Mouse (Mus musculus): ENCODE data around the gene Arhgap31. TPM values are rescaled to one million over a fixed set of nuclear protein-coding genes. Genes with fewer than 3 reads are reported as not detected.
A peak's percentile ranks its signal among the peaks of the same experiment; 100 is the strongest.

Arhgap31 gene
- polyA plus RNA-seq, 2 experiments, result 0.88 to 1.4 TPM

DNA sequence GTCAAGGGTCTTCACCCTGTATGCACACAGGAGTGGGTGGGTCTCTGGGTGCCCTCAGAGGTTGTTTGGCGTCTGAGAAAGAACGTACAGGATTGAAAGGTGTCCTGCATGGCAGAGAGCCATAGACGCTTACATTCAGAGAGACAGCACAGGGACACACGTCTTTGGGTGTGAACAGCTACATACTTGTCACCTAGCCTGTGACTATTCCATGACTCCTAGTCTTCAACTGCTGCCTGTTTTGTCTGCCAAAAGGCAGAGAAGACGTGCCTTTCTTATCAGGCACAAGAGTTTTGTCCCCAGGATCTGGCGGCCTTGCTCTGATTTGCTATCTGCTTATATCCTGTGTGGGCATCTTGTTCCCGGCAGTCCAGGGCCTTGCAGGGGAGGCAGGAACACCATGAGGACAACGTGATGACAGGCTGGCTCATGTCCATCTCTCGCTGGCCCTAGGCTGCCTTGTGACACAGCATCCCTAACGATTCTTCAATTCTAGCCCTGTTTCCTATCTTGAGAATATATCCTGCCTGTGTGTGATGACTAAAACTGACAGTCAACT is 87.2 kb downstream of the Arhgap31 start:
- 52% methylated on average over 10 of the region's 10 CpGs for WGBS (ENCODE audit: insufficient replicate concordance)
- Histone ChIP-seq H3K9me3 (ENCODE audit: control insufficient read depth, low read length) (no peaks in the 10 kb centered on the region), H3K4me1 (replicated peaks; ENCODE audit: control insufficient read depth in 2 of 2, insufficient read depth in 2 of 2, low read length in 1 of 2) (no peaks in the 10 kb centered on the region), H3K27ac (no peak overlapping the region), H3K4me2 (ENCODE audit: low read depth) (no peak overlapping the region), H3K4me3 (ENCODE audit: insufficient read depth in 1 of 2, low read depth in 2 of 2, low read length in 2 of 2) (no peak overlapping the region), H3K9ac (replicated peaks) (no peak overlapping the region), H3K36me3 (replicated peaks; ENCODE audit: control insufficient read depth, insufficient read depth, low read depth) (no peaks in the 10 kb centered on the region), H3K27me3 (ENCODE audit: control insufficient read depth, insufficient read depth, low read length) (no peaks in the 10 kb centered on the region)
- ATAC-seq (ENCODE audit: insufficient read depth) (no peak), DNase-seq (ENCODE audit: low read depth in 3 of 3, low spot score in 3 of 3) (no peak)
- TF ChIP-seq EP300 (IDR thresholded peaks at IDR 0.05; ENCODE audit: low read depth), result no peak

DNA sequence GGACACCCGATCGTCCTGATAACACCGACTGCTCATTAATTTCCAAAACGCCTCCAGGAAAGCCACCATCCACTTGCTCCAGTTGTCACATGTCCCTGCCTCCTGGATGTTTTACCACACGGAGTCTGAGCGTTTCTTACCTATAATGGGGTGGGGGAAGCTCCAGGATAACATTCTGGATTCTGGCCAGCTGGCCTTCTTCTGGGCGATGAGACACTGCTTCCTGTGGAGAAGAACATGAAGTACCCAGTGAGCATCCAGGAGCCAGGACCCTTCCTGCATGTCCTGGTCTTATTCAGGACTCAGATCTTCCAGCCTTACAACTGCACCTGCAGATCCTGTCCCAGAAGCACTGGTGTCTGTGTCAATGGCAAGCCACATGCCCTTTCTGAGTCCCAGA is 87.7 kb downstream of the Arhgap31 start:
- no peaks in the 10 kb centered on the region for H3K9me3 ChIP-seq (ENCODE audit: control insufficient read depth, low read length)
- no peaks in the 10 kb centered on the region for H3K36me3 ChIP-seq (replicated peaks; ENCODE audit: control insufficient read depth, insufficient read depth, low read depth)
- ATAC-seq (ENCODE audit: insufficient read depth) (no peak), DNase-seq (ENCODE audit: low read depth in 3 of 3, low spot score in 3 of 3) (no peak)
- no peak overlapping the region for H3K27ac ChIP-seq
- H3K4me1 ChIP-seq (replicated peaks; ENCODE audit: control insufficient read depth in 2 of 2, insufficient read depth in 2 of 2, low read length in 1 of 2), result no peaks in the 10 kb centered on the region
- no peak overlapping the region for H3K4me3 ChIP-seq (ENCODE audit: insufficient read depth in 1 of 2, low read depth in 2 of 2, low read length in 2 of 2)
- TF ChIP-seq CTCF (IDR thresholded peaks at IDR 0.05; ENCODE audit: low read depth) (no peak), EP300 (IDR thresholded peaks at IDR 0.05; ENCODE audit: low read depth) (no peak)
- WGBS (ENCODE audit: insufficient replicate concordance), result 68% methylated on average over 7 of the region's 7 CpGs
- H3K4me2 ChIP-seq (ENCODE audit: low read depth), result no peak overlapping the region
- no peak overlapping the region for H3K9ac ChIP-seq (replicated peaks)
- no peaks in the 10 kb centered on the region for H3K27me3 ChIP-seq (ENCODE audit: control insufficient read depth, insufficient read depth, low read length)

DNA sequence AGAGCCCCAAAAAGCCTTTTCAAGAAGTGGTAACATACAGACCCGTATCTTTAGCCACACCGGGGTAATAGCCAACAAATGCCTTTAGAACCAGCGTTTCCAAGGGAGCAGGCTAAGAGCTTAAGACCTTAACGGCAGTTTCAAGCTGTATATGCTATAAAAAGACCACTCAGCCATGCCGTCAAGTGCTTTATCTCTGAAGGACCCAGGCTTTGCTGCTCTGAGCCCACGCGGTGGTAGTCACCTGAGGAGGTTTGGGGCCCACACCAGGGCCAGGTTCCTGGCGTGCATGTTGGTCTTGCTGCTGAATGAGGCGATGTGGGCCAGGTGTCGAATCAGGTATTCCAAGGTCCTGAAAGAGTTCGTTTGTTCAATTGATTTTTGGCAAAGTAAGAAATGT is 88.8 kb downstream of the Arhgap31 start:
- no peak overlapping the region for H3K9ac ChIP-seq (replicated peaks)
- TF ChIP-seq CTCF (IDR thresholded peaks at IDR 0.05; ENCODE audit: low read depth), result no peak
- no peak for TF ChIP-seq EP300 (IDR thresholded peaks at IDR 0.05; ENCODE audit: low read depth)
- H3K36me3 ChIP-seq (replicated peaks; ENCODE audit: control insufficient read depth, insufficient read depth, low read depth), result no peaks in the 10 kb centered on the region
- no peaks in the 10 kb centered on the region for H3K9me3 ChIP-seq (ENCODE audit: control insufficient read depth, low read length)
- no peak for ATAC-seq (ENCODE audit: insufficient read depth)
- H3K27ac ChIP-seq, result no peak overlapping the region
- DNase-seq (ENCODE audit: low read depth in 3 of 3, low spot score in 3 of 3), result no peak
- WGBS (ENCODE audit: insufficient replicate concordance), result 68% methylated on average over 11 of the region's 11 CpGs
- H3K4me2 ChIP-seq (ENCODE audit: low read depth), result no peak overlapping the region
- H3K4me1 ChIP-seq (replicated peaks; ENCODE audit: control insufficient read depth in 2 of 2, insufficient read depth in 2 of 2, low read length in 1 of 2), result no peaks in the 10 kb centered on the region
- H3K27me3 ChIP-seq (ENCODE audit: control insufficient read depth, insufficient read depth, low read length), result no peaks in the 10 kb centered on the region
- H3K4me3 ChIP-seq (ENCODE audit: insufficient read depth in 1 of 2, low read depth in 2 of 2, low read length in 2 of 2), result no peak overlapping the region

DNA sequence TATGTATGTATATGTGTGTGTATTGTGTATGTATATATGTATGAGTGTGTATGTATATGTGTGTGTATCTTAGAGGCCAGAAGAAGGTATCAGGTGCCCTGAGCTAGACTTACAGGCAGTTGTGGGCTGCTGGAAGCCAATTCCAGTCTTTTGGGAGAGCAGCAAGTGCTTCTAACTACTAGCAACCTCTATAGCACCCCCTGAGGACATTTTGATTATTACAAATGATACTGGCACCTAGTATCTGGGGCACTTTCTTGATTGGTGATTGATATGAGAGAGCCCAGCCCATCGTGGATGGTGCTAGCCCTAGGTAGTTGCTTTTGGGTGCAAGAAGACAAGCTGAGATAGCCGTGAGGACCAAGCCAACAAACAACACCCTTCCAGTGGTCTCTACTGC is 90.8 kb downstream of the Arhgap31 start:
- H3K4me3 ChIP-seq (ENCODE audit: insufficient read depth in 1 of 2, low read depth in 2 of 2, low read length in 2 of 2), result no peak overlapping the region
- no peaks in the 10 kb centered on the region for H3K36me3 ChIP-seq (replicated peaks; ENCODE audit: control insufficient read depth, insufficient read depth, low read depth)
- WGBS (ENCODE audit: insufficient replicate concordance), result 48% methylated on average over 2 of the region's 2 CpGs
- H3K27ac ChIP-seq, result no peak overlapping the region
- no peak overlapping the region for H3K9ac ChIP-seq (replicated peaks)
- H3K9me3 ChIP-seq (ENCODE audit: control insufficient read depth, low read length), result no peaks in the 10 kb centered on the region
- no peak overlapping the region for H3K4me2 ChIP-seq (ENCODE audit: low read depth)
- DNase-seq (ENCODE audit: low read depth in 3 of 3, low spot score in 3 of 3), result no peak
- no peak for TF ChIP-seq EP300 (IDR thresholded peaks at IDR 0.05; ENCODE audit: low read depth)
- 0 out of 2 replicates have a peak, but pooled peaks have one; percentile 16 for TF ChIP-seq CTCF (IDR thresholded peaks at IDR 0.05; ENCODE audit: low read depth)
- no peak for ATAC-seq (ENCODE audit: insufficient read depth)
- H3K27me3 ChIP-seq (ENCODE audit: control insufficient read depth, insufficient read depth, low read length), result no peaks in the 10 kb centered on the region
- no peaks in the 10 kb centered on the region for H3K4me1 ChIP-seq (replicated peaks; ENCODE audit: control insufficient read depth in 2 of 2, insufficient read depth in 2 of 2, low read length in 1 of 2)

DNA sequence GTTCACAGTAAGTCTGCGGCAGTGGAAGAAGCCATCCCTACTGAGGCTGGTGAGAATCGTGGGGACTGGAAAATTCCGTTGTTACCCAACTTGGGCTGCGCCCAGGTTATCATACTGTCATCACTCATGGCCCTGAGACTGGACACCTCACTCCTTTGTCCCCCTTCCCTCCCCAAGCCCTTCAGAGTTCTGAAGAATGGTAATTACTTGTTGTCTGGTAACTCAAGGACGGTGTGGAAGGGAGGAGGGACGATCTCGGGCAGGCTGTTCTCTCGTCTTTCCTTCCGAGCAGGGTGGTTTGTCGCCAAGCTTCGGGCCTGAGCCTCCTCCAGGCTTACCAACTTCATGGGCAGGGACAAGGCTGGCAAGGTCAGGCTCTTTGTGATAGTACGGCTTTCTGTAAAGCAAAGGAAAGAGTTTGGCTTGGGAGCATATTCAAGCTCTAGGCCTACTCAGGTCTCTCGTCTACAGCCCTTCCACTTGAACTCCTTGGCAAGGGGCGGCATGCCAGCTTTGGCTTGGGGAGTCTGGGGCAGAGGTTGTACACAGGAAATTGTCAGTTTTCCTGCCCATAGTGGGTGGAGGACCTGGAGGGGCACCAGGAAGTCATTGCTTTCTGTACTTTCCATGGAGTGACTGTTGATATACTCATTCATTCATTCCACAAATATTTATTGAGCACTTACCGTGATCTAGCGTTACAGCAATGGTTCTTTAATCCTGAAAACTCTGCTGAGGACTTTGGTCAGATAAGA is 92.2 kb downstream of the Arhgap31 start:
- H3K4me3 ChIP-seq (ENCODE audit: insufficient read depth in 1 of 2, low read depth in 2 of 2, low read length in 2 of 2), result no peak overlapping the region
- no peaks in the 10 kb centered on the region for H3K27me3 ChIP-seq (ENCODE audit: control insufficient read depth, insufficient read depth, low read length)
- no peak overlapping the region for H3K27ac ChIP-seq
- H3K9me3 ChIP-seq (ENCODE audit: control insufficient read depth, low read length), result no peaks in the 10 kb centered on the region
- no peak overlapping the region for H3K9ac ChIP-seq (replicated peaks)
- no peaks in the 10 kb centered on the region for H3K4me1 ChIP-seq (replicated peaks; ENCODE audit: control insufficient read depth in 2 of 2, insufficient read depth in 2 of 2, low read length in 1 of 2)
- TF ChIP-seq EP300 (IDR thresholded peaks at IDR 0.05; ENCODE audit: low read depth), result no peak
- no peak for TF ChIP-seq CTCF (IDR thresholded peaks at IDR 0.05; ENCODE audit: low read depth)
- ATAC-seq (ENCODE audit: insufficient read depth), result no peak
- no peaks in the 10 kb centered on the region for H3K36me3 ChIP-seq (replicated peaks; ENCODE audit: control insufficient read depth, insufficient read depth, low read depth)
- no peak overlapping the region for H3K4me2 ChIP-seq (ENCODE audit: low read depth)
- no peak for DNase-seq (ENCODE audit: low read depth in 3 of 3, low spot score in 3 of 3)
- WGBS (ENCODE audit: insufficient replicate concordance), result 74% methylated on average over 16 of the region's 16 CpGs
